Mouse (Mus musculus) embryonic facial prominence, embryonic 14.5 days (tissue): ENCODE results near the gene Zfp653. TPM values are rescaled to one million over a fixed set of nuclear protein-coding genes. Genes with fewer than 3 reads are reported as not detected.
"Not testable (repeated sequence)": the region's sequence is repeated elsewhere in the genome, so short reads cannot be mapped to it uniquely, and the experiment has no call there.

ENCODE experiments used
- ATAC-seq: fragments of 200-750 bp; cut with Nextera tagmentation; 2 replicates; pipeline ENCODE4 v1.8.0; 2017; ENCODE audit warnings: low read depth, moderate number of reproducible peaks, moderate TSS enrichment
- DNase-seq: peaks from one replicate; pipeline ENCODE4 v3.0.0-alpha.2; 2015; ENCODE audit warnings: low spot score
- H3K27ac ChIP-seq: fragments of 300-500 bp; sonication (generic); replicated peaks from 2 replicates; pipeline ENCODE4 v1.5.1; 2014; ENCODE audit warnings: low read depth, mild to moderate bottlenecking, low read length, moderate library complexity
- H3K27me3 ChIP-seq: fragments of 300-500 bp; sonication (generic); replicated peaks from 2 replicates; pipeline ENCODE4 v1.6.1; 2014; ENCODE audit warnings: low read length; ENCODE audit not compliant: control insufficient read depth, insufficient read depth
- H3K36me3 ChIP-seq: fragments of 300-500 bp; sonication (generic); 2 replicates; pipeline ENCODE4 v1.6.1; 2014; ENCODE audit warnings: low read length, mixed read lengths; ENCODE audit not compliant: control insufficient read depth, insufficient read depth
- H3K4me1 ChIP-seq: fragments of 300-500 bp; sonication (generic); 2 replicates; pipeline ENCODE4 v1.6.1; 2014; ENCODE audit warnings: antibody characterized with exemption, low read length; ENCODE audit not compliant: control insufficient read depth, insufficient read depth
- H3K4me2 ChIP-seq: fragments of 300-500 bp; sonication (generic); 2 replicates; pipeline ENCODE4 v1.6.1; 2014; ENCODE audit warnings: low read depth, mild to moderate bottlenecking, low read length, moderate library complexity, mixed read lengths
- H3K4me3 ChIP-seq: fragments of 300-500 bp; sonication (generic); 2 replicates; pipeline ENCODE4 v1.5.1; 2014; ENCODE audit warnings: low read depth, mild to moderate bottlenecking, low read length
- H3K9ac ChIP-seq: fragments of 300-500 bp; sonication (generic); 2 replicates; pipeline ENCODE4 v1.6.1; 2014; ENCODE audit warnings: low read depth, mild to moderate bottlenecking, low read length, moderate library complexity, mixed read lengths
- H3K9me3 ChIP-seq: fragments of 300-500 bp; sonication (generic); 2 replicates; pipeline ENCODE4 v1.6.1; 2016; ENCODE audit warnings: low read length; ENCODE audit not compliant: control insufficient read depth
- WGBS: fragments of 180-500 bp; shearing (Covaris S2); extraction: QIAGEN DNeasy Blood & Tissue Kit; methylation state at CpG from one replicate; pipeline ENCODE4 v1.1.7; 2014; 5-methylcytosine and 5-hydroxymethylcytosine counted together
- polyA plus RNA-seq: library from polyadenylated mRNA; unstranded; fragments of >200 nt; fragmentation: Nextera tagmentation; extraction: Ambion mirVana; gene quantifications from 2 replicates; pipeline ENCODE4 v1.2.1, GENCODE M21; 2014

Zfp653 gene
- polyA plus RNA-seq, 1 experiment from 2014 or later: 6.5 TPM

DNA sequence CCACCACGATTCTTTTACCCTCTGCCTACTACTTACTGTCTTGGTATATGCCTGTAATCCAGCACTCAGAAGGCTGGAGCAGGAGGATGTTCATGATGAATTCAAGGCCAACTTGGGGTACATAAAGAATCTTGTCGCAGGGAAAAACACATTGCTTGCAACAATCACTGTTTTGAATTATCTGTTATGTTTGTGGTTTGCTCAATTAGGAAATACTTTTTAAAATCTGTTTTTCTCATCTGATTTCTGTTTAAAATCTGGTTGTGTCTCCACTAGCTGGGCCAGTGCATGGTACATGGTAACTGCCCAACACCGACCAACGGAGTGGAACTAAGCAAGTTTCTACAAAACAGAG, 13.5 kb upstream of the Zfp653 start:
- Histone ChIP-seq H3K4me2 (peak overlapping the region; percentile 79), H3K36me3 (peaks cover 12% of the 10 kb centered on the region; the same call in 1 of the 2 replicates), H3K9me3 (no peaks in the 10 kb centered on the region), H3K4me3 (peak overlapping the region; percentile 86), H3K27ac (peak overlapping the region; percentile 64; the same call in 1 of the 2 replicates), H3K9ac (peak overlapping the region; percentile 79), H3K4me1 (peaks cover 6% of the 10 kb centered on the region; the same call in 1 of the 2 replicates), H3K27me3 (no peaks in the 10 kb centered on the region)
- 27% methylated on average over 4 of the region's 4 CpGs for WGBS
- DNase-seq: no peak
- no peak for ATAC-seq

DNA sequence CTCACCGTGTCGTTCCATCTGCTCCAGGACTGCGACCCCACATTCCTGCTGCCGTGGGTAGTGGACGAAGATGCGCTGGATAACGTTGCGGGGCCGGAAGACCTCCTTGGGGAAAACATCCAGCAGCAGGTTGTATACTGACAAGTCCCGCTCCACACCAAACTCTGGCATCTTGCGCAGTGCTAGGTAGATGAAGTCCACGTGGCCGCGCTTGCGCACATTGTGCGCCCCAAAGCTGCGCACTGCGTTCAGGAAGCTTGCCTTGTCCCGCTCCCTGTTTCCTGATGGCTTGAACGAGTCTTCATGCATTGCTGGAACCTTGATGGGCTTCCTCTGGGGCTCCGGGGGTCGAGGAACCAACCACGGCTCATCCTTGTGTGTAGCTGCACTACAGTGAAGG, 5.0 kb upstream of the Zfp653 start:
- no peak for DNase-seq
- Histone ChIP-seq H3K9me3 (no peaks in the 10 kb centered on the region), H3K36me3 (peaks cover 22% of the 10 kb centered on the region; the same call in 1 of the 2 replicates), H3K27me3 (no peaks in the 10 kb centered on the region), H3K27ac (no peak overlapping the region), H3K4me1 (peaks cover 3% of the 10 kb centered on the region; the same call in 1 of the 2 replicates), H3K9ac (no peak overlapping the region), H3K4me2 (no peak overlapping the region), H3K4me3 (no peak overlapping the region)
- 90% methylated on average over 22 of the region's 23 CpGs for WGBS
- ATAC-seq: no peak

DNA sequence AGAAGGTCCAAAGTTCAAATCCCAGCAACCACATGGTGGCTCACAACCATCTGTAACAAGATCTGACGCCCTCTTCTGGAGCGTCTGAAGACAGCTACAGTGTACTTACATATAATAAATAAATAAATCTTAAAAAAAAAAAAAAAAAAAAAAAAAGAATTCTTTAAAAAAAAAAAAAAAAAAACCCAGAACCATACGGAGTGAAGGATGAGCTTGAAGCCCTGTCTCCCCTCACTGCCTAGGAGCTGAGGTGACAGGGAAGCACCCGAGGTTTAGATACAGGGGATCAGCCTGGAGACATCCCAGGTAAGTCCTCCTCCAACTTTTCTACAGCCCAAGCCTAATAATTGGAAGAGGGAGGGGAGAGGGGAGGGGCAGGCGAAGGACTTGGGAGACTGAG, 4.6 kb upstream of the Zfp653 start:
- not testable (repeated sequence) for H3K4me3 ChIP-seq, H3K27ac ChIP-seq, DNase-seq, H3K4me2 ChIP-seq, H3K27me3 ChIP-seq, ATAC-seq, H3K9me3 ChIP-seq, H3K9ac ChIP-seq, H3K4me1 ChIP-seq
- WGBS: 65% methylated on average over 5 of the region's 5 CpGs
- peaks cover 22% of the 10 kb centered on the region; the same call in 1 of the 2 replicates for H3K36me3 ChIP-seq

DNA sequence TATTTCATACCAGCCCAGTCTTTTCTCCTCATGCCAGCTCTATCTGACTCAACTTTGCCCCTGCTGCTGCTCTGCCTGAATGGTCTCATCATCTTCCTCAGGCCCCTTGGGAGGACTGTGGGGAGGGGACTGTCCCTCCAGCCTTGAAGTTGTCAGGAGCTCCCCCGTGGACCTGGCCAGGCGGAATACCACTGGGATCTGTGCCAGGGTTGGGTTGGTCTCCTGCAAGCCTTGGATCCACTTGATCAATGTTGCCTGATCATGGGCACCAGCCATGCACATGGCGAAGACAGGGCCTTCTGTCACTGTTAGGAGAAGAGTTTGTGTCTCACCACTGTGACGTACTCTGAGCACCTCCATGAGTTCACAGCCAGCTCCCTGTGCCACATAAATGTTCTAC, 1.1 kb upstream of the Zfp653 start:
- no peak overlapping the region for H3K4me2 ChIP-seq
- ATAC-seq (no peak), DNase-seq (no peak)
- H3K27ac ChIP-seq: no peak overlapping the region
- 92% methylated on average over 4 of the region's 4 CpGs for WGBS
- H3K9ac ChIP-seq: no peak overlapping the region
- H3K4me3 ChIP-seq: no peak overlapping the region
- H3K4me1 ChIP-seq: peaks cover 3% of the 10 kb centered on the region; the same call in 1 of the 2 replicates
- H3K36me3 ChIP-seq: peaks cover 23% of the 10 kb centered on the region; the same call in 1 of the 2 replicates
- H3K9me3 ChIP-seq: no peaks in the 10 kb centered on the region
- H3K27me3 ChIP-seq: no peaks in the 10 kb centered on the region

DNA sequence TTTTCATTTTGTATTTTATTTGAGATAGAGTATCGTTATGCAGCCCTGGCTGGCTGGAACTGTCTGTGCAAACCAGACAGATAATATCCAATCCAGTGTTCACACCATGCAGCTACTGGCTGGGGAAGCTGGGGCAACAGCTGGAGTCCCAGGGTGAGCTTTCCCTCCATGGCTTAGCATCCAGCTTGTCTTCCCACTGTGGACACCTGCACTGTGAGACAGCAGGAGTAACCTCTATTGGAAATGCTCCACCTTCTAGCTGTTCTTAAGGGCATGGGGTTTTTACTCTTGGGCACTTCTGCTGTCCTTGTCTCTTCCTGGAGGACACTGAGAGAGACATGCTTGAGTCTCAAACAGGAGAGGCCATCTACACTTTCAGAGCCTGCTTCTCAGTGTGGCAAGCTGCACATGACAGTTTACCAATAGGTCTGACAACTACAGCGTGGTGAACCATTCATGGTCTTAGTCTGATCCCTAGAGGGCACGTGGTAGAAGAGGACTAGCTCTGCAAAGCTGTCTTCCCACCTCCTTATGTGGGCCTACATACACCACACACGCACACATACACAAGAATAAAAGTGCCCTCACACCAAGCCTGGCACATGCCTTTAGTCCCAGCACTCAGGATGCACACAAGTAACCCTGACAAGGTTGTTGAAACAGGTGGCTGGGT, 1.2 kb downstream of the Zfp653 start:
- no peak for DNase-seq
- ATAC-seq: no peak
- Histone ChIP-seq H3K9me3 (no peaks in the 10 kb centered on the region), H3K4me2 (peak overlapping the region; percentile 59), H3K27me3 (no peaks in the 10 kb centered on the region), H3K27ac (0 out of 2 replicates have a peak overlapping the region, but pooled peaks have one; percentile 17), H3K4me1 (peaks cover 3% of the 10 kb centered on the region; the same call in 1 of the 2 replicates), H3K36me3 (peaks cover 38% of the 10 kb centered on the region), H3K9ac (peak overlapping the region; percentile 87), H3K4me3 (peak overlapping the region; percentile 67)
- WGBS: 57% methylated on average over 4 of the region's 4 CpGs

DNA sequence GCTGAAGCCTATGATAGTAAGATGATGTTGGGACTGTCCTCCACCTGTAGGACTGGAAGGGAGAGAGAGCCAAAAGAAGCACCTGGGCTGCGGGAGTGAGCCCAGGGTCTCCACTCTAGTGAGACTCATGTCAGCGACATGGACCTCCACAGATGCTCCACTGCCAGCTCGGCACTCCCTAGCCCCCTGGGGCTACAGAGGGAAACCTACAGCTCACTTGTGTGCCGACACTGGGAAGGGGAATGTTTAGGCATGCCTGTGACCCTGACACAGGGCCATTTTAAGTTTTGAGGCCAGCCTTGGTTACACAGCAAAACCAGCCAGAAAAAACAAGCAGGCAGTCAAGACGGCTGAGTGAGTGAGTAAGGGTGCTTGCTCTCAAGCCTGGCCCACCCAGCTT, 4.0 kb downstream of the Zfp653 start:
- Histone ChIP-seq H3K4me2 (no peak overlapping the region), H3K36me3 (peaks cover 54% of the 10 kb centered on the region), H3K9me3 (no peaks in the 10 kb centered on the region), H3K9ac (no peak overlapping the region), H3K4me1 (peaks cover 3% of the 10 kb centered on the region; the same call in 1 of the 2 replicates), H3K4me3 (no peak overlapping the region), H3K27me3 (no peaks in the 10 kb centered on the region), H3K27ac (no peak overlapping the region)
- DNase-seq: no peak
- WGBS: 72% methylated on average over 5 of the region's 5 CpGs
- ATAC-seq: no peak

DNA sequence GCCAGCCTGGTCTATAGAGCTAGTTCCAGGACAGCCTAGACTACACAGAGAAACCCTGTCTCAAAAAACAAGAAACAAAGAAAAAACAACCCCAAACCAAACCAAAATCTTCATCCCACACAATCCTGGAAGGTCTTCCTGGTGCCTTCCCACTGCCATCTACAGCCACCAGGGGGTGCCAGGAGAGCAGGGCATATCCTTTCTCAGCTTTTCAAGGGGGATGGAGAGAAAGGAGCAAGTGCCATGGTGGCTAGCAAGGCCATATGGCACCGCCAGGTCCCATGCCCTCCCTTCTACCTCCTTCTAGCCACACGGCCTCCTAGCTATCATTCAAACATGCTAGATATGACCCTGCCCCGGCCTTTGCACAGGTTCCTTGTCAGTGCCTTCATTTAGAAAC, 4.7 kb downstream of the Zfp653 start:
- DNase-seq: no peak
- no peak for ATAC-seq
- 83% methylated on average over 3 of the region's 3 CpGs for WGBS
- no peaks in the 10 kb centered on the region; the same call in 1 of the 2 replicates for H3K4me1 ChIP-seq
- H3K36me3 ChIP-seq: peaks cover 52% of the 10 kb centered on the region
- H3K9me3 ChIP-seq: no peaks in the 10 kb centered on the region
- no peak overlapping the region for H3K27ac ChIP-seq
- no peaks in the 10 kb centered on the region for H3K27me3 ChIP-seq
- no peak overlapping the region for H3K4me2 ChIP-seq
- no peak overlapping the region for H3K4me3 ChIP-seq
- no peak overlapping the region for H3K9ac ChIP-seq

DNA sequence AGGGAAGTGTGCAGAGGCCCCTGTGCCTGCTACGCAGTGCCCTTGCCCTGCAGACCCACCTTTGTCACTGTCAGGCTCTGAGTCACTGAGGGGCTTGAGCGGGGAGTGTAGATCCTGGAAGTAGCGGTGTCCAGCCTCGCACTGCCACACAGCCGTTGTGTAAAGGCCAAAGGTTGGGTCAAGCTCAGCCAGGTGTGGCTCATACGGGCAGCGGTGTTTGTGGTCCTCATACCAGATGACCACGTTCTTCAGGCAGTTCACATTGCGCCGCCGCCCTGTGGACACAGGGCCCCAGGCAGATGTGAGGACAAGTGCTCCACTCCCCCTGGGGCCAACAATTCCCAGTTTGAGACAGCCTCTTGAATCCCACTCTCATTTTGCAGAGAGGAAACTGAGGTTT, 5.5 kb downstream of the Zfp653 start:
- H3K36me3 ChIP-seq: peaks cover 59% of the 10 kb centered on the region
- no peak for ATAC-seq
- no peak for DNase-seq
- H3K4me3 ChIP-seq: no peak overlapping the region
- H3K9ac ChIP-seq: no peak overlapping the region
- WGBS: 94% methylated on average over 11 of the region's 11 CpGs
- H3K4me2 ChIP-seq: no peak overlapping the region
- H3K27me3 ChIP-seq: no peaks in the 10 kb centered on the region
- H3K4me1 ChIP-seq: no peaks in the 10 kb centered on the region
- H3K9me3 ChIP-seq: no peaks in the 10 kb centered on the region
- H3K27ac ChIP-seq: no peak overlapping the region

DNA sequence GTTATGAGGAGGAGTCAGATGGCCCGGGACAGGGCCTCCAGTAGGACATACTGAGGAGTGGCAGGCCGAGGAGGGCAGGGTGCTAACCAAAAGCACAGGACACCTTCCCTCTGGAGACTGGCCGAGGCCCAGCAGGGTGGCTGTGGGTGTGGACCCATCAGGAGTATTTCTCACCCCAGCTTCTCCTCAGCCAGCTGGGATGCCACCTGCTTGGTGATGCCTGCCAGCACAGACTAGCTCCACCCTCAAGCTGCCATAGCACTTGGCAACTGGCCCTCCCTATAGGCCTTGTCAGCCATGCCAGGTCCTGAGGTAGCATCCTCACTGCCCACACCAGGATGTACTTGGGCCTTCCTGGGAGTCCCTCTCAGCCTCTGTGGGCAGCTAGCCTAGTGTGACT, 6.8 kb downstream of the Zfp653 start:
- ATAC-seq: no peak

More for the DNA sequence above, 6.8 kb downstream of the Zfp653 start:
- Histone ChIP-seq H3K4me1 (no peaks in the 10 kb centered on the region), H3K27me3 (no peaks in the 10 kb centered on the region), H3K9ac (no peak overlapping the region), H3K27ac (no peak overlapping the region), H3K4me3 (no peak overlapping the region), H3K36me3 (peaks cover 68% of the 10 kb centered on the region), H3K4me2 (no peak overlapping the region), H3K9me3 (no peaks in the 10 kb centered on the region)
- 93% methylated on average over 2 of the region's 3 CpGs for WGBS
- no peak for DNase-seq
